Mouse (Mus musculus): ENCODE data around the gene Itsn2. TPM values are rescaled to one million over a fixed set of nuclear protein-coding genes. Genes with fewer than 3 reads are reported as not detected.

Gene Itsn2
- polyA plus RNA-seq, 1 experiment = 8.4 TPM

DNA sequence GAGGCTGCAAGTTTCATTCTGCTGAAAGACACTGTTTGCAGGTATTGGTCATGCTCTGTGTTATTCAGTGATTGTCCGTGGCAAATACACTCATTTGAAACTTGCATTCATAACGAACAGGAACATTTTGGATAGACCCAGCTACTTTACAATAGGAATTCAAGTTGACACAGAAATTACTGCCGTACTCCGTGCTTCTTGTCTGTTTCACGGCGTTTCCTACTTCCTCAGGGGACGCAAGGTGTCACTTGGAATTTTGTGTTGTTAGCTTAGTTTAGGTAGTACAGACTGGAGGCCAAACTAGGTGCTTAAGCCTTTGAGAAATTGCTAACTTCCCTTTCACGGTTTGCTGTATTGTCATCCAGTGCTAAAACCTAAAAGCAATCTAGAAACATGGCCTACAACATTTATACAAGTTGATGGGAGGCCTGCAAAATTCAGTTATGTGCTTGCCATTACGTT is 1.5 kb downstream of the Itsn2 start:
- Histone ChIP-seq H3K4me2 (ENCODE audit: low read depth) (peak overlapping the region; percentile 96), H3K27me3 (ENCODE audit: control insufficient read depth, insufficient read depth, insufficient read length) (no peaks in the 10 kb centered on the region), H3K36me3 (ENCODE audit: control insufficient read depth, insufficient read depth) (no peaks in the 10 kb centered on the region), H3ac (ENCODE audit: control insufficient read depth, insufficient read length) (peak overlapping the region; percentile 70), H3K4me3 (peak overlapping the region; percentile 43), H3K79me2 (ENCODE audit: control insufficient read depth, insufficient read depth) (peaks cover 54% of the 10 kb centered on the region)
- no peak for TF ChIP-seq TCF12 (IDR thresholded peaks at IDR 0.05; ENCODE audit: insufficient read depth, poor library complexity, severe bottlenecking)
- TF ChIP-seq MAX (IDR thresholded peaks at IDR 0.05; ENCODE audit: low read depth) = no peak
- no peak for TF ChIP-seq TCF3 (IDR thresholded peaks at IDR 0.05; ENCODE audit: insufficient read length, low read depth)
- TF ChIP-seq E2F4 (IDR thresholded peaks at IDR 0.05; ENCODE audit: insufficient read depth) = no peak
- no peak for TF ChIP-seq REST (IDR thresholded peaks at IDR 0.05; ENCODE audit: insufficient read depth, insufficient read length)
- no peak for TF ChIP-seq MYOG (IDR thresholded peaks at IDR 0.05; ENCODE audit: control insufficient read depth in 1 of 3, insufficient read depth in 1 of 3, insufficient read length in 2 of 3, low read depth in 2 of 3)
- TF ChIP-seq SRF (IDR thresholded peaks at IDR 0.05; ENCODE audit: control insufficient read depth, insufficient read length, low read depth) = no peak
- no peak for TF ChIP-seq MYOD1 (IDR thresholded peaks at IDR 0.05; ENCODE audit: control insufficient read depth in 1 of 3, insufficient read length in 2 of 3, low read depth in 2 of 3)
- TF ChIP-seq USF1 (IDR thresholded peaks at IDR 0.05; ENCODE audit: low read depth) = no peak
- TF ChIP-seq POLR2AphosphoS2 (IDR thresholded peaks at IDR 0.05; ENCODE audit: insufficient read length, low read depth) = no peak
- no peak for TF ChIP-seq POLR2A (IDR thresholded peaks at IDR 0.05; ENCODE audit: insufficient read length, low read depth)
- TF ChIP-seq CEBPB (IDR thresholded peaks at IDR 0.05; ENCODE audit: insufficient read depth, poor library complexity, severe bottlenecking) = no peak

DNA sequence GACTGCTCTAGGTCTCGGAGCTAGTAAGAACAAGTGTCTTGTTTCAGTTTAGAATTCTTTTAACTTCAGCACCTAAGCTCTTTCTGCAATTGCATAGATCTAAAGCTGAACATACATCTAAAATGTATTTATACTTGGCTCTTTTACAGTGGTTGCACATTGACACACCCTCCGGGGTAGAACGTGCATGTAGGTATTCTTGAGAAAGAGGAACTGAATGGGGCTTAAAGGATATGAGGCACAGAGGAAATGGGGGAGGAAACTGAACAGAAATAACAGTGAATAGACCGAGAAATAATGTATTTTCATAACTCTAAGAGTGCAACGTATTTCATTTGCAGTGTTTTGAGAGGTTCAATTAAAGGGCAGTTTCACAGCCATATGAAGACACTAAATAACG is 2.6 kb downstream of the Itsn2 start:
- Histone ChIP-seq H3K4me3 (no peak overlapping the region), H3K79me2 (ENCODE audit: control insufficient read depth, insufficient read depth) (peaks cover 65% of the 10 kb centered on the region), H3ac (ENCODE audit: control insufficient read depth, insufficient read length) (no peak overlapping the region), H3K4me2 (ENCODE audit: low read depth) (no peak overlapping the region), H3K36me3 (ENCODE audit: control insufficient read depth, insufficient read depth) (no peaks in the 10 kb centered on the region), H3K27me3 (ENCODE audit: control insufficient read depth, insufficient read depth, insufficient read length) (no peaks in the 10 kb centered on the region)
- TF ChIP-seq TCF12 (IDR thresholded peaks at IDR 0.05; ENCODE audit: insufficient read depth, poor library complexity, severe bottlenecking) = no peak

DNA sequence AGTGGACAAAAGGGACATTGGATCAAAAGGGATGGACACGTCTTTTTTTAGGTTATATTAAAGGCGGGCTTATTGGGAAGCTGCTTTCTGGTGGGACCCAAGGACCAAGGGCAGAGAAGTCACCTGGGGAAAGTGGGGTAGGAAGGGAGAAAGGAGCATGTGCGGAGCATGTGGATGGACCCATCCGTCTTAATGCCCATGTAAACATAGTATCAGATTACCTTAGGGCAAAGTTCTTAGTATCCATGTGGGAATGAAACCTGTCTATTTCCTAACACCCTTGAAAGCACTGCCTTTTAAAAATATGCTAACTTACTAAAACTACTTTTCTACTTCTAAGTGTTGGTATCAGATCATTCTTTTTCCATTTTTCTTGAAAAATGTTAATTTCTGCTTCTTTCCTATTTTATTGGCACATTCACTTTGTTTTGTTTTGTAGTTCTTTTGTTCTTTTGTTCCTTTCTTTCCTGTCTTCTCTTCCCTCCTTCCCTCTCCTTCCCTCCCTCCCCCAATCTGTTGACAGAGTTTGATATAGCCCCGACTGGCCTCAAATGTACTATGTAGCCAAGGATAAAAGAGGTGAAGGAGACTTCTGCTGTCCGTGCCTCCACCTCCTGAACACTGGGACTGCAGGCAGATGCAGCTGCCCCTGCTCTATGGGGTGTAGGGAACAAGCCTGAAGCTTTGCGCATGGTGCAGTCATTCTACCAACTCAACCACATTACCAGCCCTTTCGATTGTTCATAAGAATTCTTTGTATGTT is 6.4 kb downstream of the Itsn2 start:
- H3K27me3 ChIP-seq (ENCODE audit: control insufficient read depth, insufficient read depth, insufficient read length) = no peaks in the 10 kb centered on the region
- TF ChIP-seq TCF12 (IDR thresholded peaks at IDR 0.05; ENCODE audit: insufficient read depth, poor library complexity, severe bottlenecking) (no peak), SRF (IDR thresholded peaks at IDR 0.05; ENCODE audit: control insufficient read depth, insufficient read length, low read depth) (no peak), MYOD1 (IDR thresholded peaks at IDR 0.05; ENCODE audit: control insufficient read depth in 1 of 3, insufficient read length in 2 of 3, low read depth in 2 of 3) (no peak), CEBPB (IDR thresholded peaks at IDR 0.05; ENCODE audit: insufficient read depth, poor library complexity, severe bottlenecking) (no peak), POLR2AphosphoS2 (IDR thresholded peaks at IDR 0.05; ENCODE audit: insufficient read length, low read depth) (no peak), MAX (IDR thresholded peaks at IDR 0.05; ENCODE audit: low read depth) (no peak), TCF3 (IDR thresholded peaks at IDR 0.05; ENCODE audit: insufficient read length, low read depth) (no peak), E2F4 (IDR thresholded peaks at IDR 0.05; ENCODE audit: insufficient read depth) (no peak), REST (IDR thresholded peaks at IDR 0.05; ENCODE audit: insufficient read depth, insufficient read length) (no peak)

DNA sequence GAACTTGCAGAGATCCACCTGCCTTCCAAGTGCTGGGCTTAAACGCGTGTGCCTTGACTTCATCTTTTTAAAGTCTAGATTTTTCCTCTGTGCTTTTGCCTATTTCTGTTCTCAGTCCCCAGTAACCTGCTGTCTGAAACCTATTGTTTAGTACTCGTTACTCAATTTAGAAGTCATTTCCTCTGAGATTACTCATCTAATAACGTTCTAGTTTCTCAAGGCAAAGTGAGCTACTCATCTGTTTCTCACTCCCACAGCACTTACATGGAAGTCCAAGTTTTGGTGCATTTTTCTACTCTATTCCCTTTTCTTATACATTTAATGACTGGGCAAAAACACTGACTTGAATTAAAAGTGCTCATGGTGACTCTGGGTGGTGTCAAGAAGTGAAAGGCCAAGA is 7.3 kb downstream of the Itsn2 start:
- Histone ChIP-seq H3K27me3 (ENCODE audit: control insufficient read depth, insufficient read depth, insufficient read length) (no peaks in the 10 kb centered on the region), H3K79me2 (ENCODE audit: control insufficient read depth, insufficient read depth) (peaks cover 91% of the 10 kb centered on the region), H3K4me3 (no peak overlapping the region), H3K36me3 (ENCODE audit: control insufficient read depth, insufficient read depth) (no peaks in the 10 kb centered on the region), H3ac (ENCODE audit: control insufficient read depth, insufficient read length) (no peak overlapping the region), H3K4me2 (ENCODE audit: low read depth) (no peak overlapping the region)
- TF ChIP-seq SRF (IDR thresholded peaks at IDR 0.05; ENCODE audit: control insufficient read depth, insufficient read length, low read depth) = no peak
- no peak for TF ChIP-seq CEBPB (IDR thresholded peaks at IDR 0.05; ENCODE audit: insufficient read depth, poor library complexity, severe bottlenecking)
- no peak for TF ChIP-seq E2F4 (IDR thresholded peaks at IDR 0.05; ENCODE audit: insufficient read depth)
- no peak for TF ChIP-seq USF1 (IDR thresholded peaks at IDR 0.05; ENCODE audit: low read depth)
- TF ChIP-seq MAX (IDR thresholded peaks at IDR 0.05; ENCODE audit: low read depth) = no peak
- no peak for TF ChIP-seq POLR2AphosphoS2 (IDR thresholded peaks at IDR 0.05; ENCODE audit: insufficient read length, low read depth)
- TF ChIP-seq MYOD1 (IDR thresholded peaks at IDR 0.05; ENCODE audit: control insufficient read depth in 1 of 3, insufficient read length in 2 of 3, low read depth in 2 of 3) = no peak
- TF ChIP-seq MYOG (IDR thresholded peaks at IDR 0.05; ENCODE audit: control insufficient read depth in 1 of 3, insufficient read depth in 1 of 3, insufficient read length in 2 of 3, low read depth in 2 of 3) = no peak
- TF ChIP-seq REST (IDR thresholded peaks at IDR 0.05; ENCODE audit: insufficient read depth, insufficient read length) = no peak
- TF ChIP-seq TCF12 (IDR thresholded peaks at IDR 0.05; ENCODE audit: insufficient read depth, poor library complexity, severe bottlenecking) = no peak
- no peak for TF ChIP-seq TCF3 (IDR thresholded peaks at IDR 0.05; ENCODE audit: insufficient read length, low read depth)
- no peak for TF ChIP-seq POLR2A (IDR thresholded peaks at IDR 0.05; ENCODE audit: insufficient read length, low read depth)

More for the DNA sequence above, 6.4 kb downstream of the Itsn2 start:
- no peak overlapping the region for H3K4me2 ChIP-seq (ENCODE audit: low read depth)
- peaks cover 90% of the 10 kb centered on the region for H3K79me2 ChIP-seq (ENCODE audit: control insufficient read depth, insufficient read depth)
- H3K4me3 ChIP-seq = no peak overlapping the region
- H3ac ChIP-seq (ENCODE audit: control insufficient read depth, insufficient read length) = no peak overlapping the region
- H3K36me3 ChIP-seq (ENCODE audit: control insufficient read depth, insufficient read depth) = no peaks in the 10 kb centered on the region

DNA sequence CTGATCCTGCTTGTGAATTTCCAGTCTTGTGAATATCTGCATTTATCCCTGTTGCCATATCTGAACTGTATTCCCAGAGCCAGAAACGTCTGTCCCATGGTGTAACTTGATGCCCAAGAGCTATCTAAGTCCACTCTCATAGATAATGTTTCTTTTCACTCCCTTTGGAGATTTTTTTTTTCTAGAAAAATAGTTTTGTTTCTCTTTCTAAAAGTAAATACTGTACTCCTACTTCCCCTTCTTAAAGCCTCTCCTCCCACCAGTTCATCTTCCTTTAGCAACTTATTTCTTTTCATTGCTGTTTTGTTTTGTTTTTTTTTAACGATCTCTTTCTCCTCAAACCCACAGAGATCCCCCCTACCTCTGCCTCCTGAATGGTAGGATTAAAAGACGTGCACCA is 14.2 kb downstream of the Itsn2 start:
- Histone ChIP-seq H3K4me3 (no peak overlapping the region), H3K27me3 (ENCODE audit: control insufficient read depth, insufficient read depth, insufficient read length) (no peaks in the 10 kb centered on the region), H3K36me3 (ENCODE audit: control insufficient read depth, insufficient read depth) (no peaks in the 10 kb centered on the region), H3K4me2 (ENCODE audit: low read depth) (no peak overlapping the region), H3ac (ENCODE audit: control insufficient read depth, insufficient read length) (no peak overlapping the region), H3K79me2 (ENCODE audit: control insufficient read depth, insufficient read depth) (peaks cover 65% of the 10 kb centered on the region)
- TF ChIP-seq POLR2A (IDR thresholded peaks at IDR 0.05; ENCODE audit: insufficient read length, low read depth) = no peak
- TF ChIP-seq E2F4 (IDR thresholded peaks at IDR 0.05; ENCODE audit: insufficient read depth) = no peak
- TF ChIP-seq TCF12 (IDR thresholded peaks at IDR 0.05; ENCODE audit: insufficient read depth, poor library complexity, severe bottlenecking) = no peak

Data from myocyte (in vitro differentiated cells).